Mouse (Mus musculus): ENCODE measurements around the gene Hist1h2bn. TPM values are rescaled to one million over a fixed set of nuclear protein-coding genes. Genes with fewer than 3 reads are reported as not detected.
"Not testable (repeated sequence)": the region's sequence is repeated elsewhere in the genome, so short reads cannot be mapped to it uniquely, and the experiment has no call there.

Hist1h2bn gene
- total RNA-seq, 2 experiments from 2014 or later = 36.1 to 38.9 TPM

GRCm38 (mm10) chr13:21781639-21782038 is 27.7 kb downstream of the Hist1h2bn start:
- DNase-seq = no peak

GRCm38 (mm10) chr13:21782361-21783254 is 28.7 kb downstream of the Hist1h2bn start:
- not testable (repeated sequence) for DNase-seq

- DNase-seq = peak; percentile 42 to 58
Observed at GRCm38 (mm10) chr13:21783255-21783617, 29.3 kb downstream of the Hist1h2bn start, which contains the start of gene Hist1h3i. Hist1h3i (minus strand) TSS chr13:21783370.

GRCm38 (mm10) chr13:21783734-21784161 is 29.8 kb downstream of the Hist1h2bn start:
- peak in 1 of 2 experiments; percentile 30 for DNase-seq

GRCm38 (mm10) chr13:21784311-21784710 is 30.4 kb downstream of the Hist1h2bn start:
- no peak for DNase-seq

- no peak for DNase-seq
Observed at GRCm38 (mm10) chr13:21786189-21786898, 32.4 kb downstream of the Hist1h2bn start.

GRCm38 (mm10) chr13:21786899-21787629 is 33.1 kb downstream of the Hist1h2bn start, which contains the start of the genes Hist1h2an and Hist1h2bp:
Hist1h2an (minus strand) TSS chr13:21787218.
Hist1h2bp (plus strand) TSS chr13:21787461.
- peak; percentile 82 for DNase-seq

- DNase-seq = no peak
Observed at GRCm38 (mm10) chr13:21787760-21788593, 34.1 kb downstream of the Hist1h2bn start.

- no peak for DNase-seq
Observed at GRCm38 (mm10) chr13:21789925-21790324, 36.0 kb downstream of the Hist1h2bn start.

- DNase-seq = peak in 1 of 2 experiments; percentile 12
Observed at GRCm38 (mm10) chr13:21790601-21791283, 36.8 kb downstream of the Hist1h2bn start.

GRCm38 (mm10) chr13:21795584-21795983 is 41.7 kb downstream of the Hist1h2bn start:
- DNase-seq = no peak

GRCm38 (mm10) chr13:21797163-21797562 is 43.2 kb downstream of the Hist1h2bn start:
- not testable (repeated sequence) for DNase-seq

GRCm38 (mm10) chr13:21803058-21803457 is 49.1 kb downstream of the Hist1h2bn start:
- DNase-seq = not testable (repeated sequence)

Small RNA genes within 50 kb of the gene (microRNA-seq; reads per million reads assigned to microRNA genes)
- gene Gm44346 (not detected), gene Gm44357 (not detected), gene Gm44367 (not detected), gene Gm44454 (not detected)

Other genes starting within 250 kb of the Hist1h2bn start
- gene Zkscan8, start 223.0 kb upstream of the Hist1h2bn start, total RNA-seq (2021) = 10 to 100 TPM; 16.9 to 19.2 TPM
- not detected for gene Olfr1366, start 211.3 kb upstream of the Hist1h2bn start, total RNA-seq (2021)
- gene Olfr1535, start 194.2 kb upstream of the Hist1h2bn start, total RNA-seq (2021) = not detected
- gene Olfr1364, start 172.4 kb upstream of the Hist1h2bn start, total RNA-seq (2021) = not detected
- gene Olfr1362, start 140.1 kb upstream of the Hist1h2bn start, total RNA-seq (2021) = not detected
- gene Olfr11, start 111.6 kb upstream of the Hist1h2bn start, total RNA-seq (2021) = not detected
- not detected for gene Olfr1361, start 90.7 kb upstream of the Hist1h2bn start, total RNA-seq (2021)
- gene Olfr1360, start 76.7 kb upstream of the Hist1h2bn start, total RNA-seq (2021) = not detected
- gene Olfr1359, start 56.0 kb upstream of the Hist1h2bn start, total RNA-seq (2021) = not detected
- gene Hist1h2bl, start 38.0 kb upstream of the Hist1h2bn start, total RNA-seq (2021) = 10 to 100 TPM; 60.4 to 64.6 TPM
- 10 to 100 TPM in 1 of 2 experiments, 1 to 10 TPM in 1; 7.6 to 50.2 TPM for gene Hist1h2ai, start 37.7 kb upstream of the Hist1h2bn start, total RNA-seq (2021)
- gene Hist1h3h, start 36.5 kb upstream of the Hist1h2bn start, total RNA-seq (2021) = 10 to 100 TPM; 68.3 to 81.7 TPM
- 10 to 100 TPM; 17.4 to 18.8 TPM for gene Hist1h2bm, start 32.1 kb upstream of the Hist1h2bn start, total RNA-seq (2021)
- gene Hist1h4j, start 19.1 kb upstream of the Hist1h2bn start, total RNA-seq (2021) = 10 to 100 TPM; 11.8 to 14.2 TPM
- gene Hist1h4k, start 3.6 kb upstream of the Hist1h2bn start, total RNA-seq (2021) = 100 to 1,000 TPM; 172 to 183 TPM
- gene Hist1h2ak, start 296 bp upstream of the Hist1h2bn start, total RNA-seq (2021) = 10 to 100 TPM; 18.0 to 19.9 TPM
- gene Hist1h1b, start 26.5 kb downstream of the Hist1h2bn start, total RNA-seq (2021) = 10 to 100 TPM; 26.2 to 28.0 TPM
- 10 to 100 TPM; 61.4 to 73.9 TPM for gene Hist1h3i, start 29.2 kb downstream of the Hist1h2bn start, total RNA-seq (2021)
- 1 to 10 TPM; 7.5 to 9.1 TPM for gene Hist1h2an, start 33.1 kb downstream of the Hist1h2bn start, total RNA-seq (2021)
- gene Hist1h2bp, start 33.3 kb downstream of the Hist1h2bn start, total RNA-seq (2021) = 10 to 100 TPM; 21.9 to 22.1 TPM
- gene Hist1h2bq, start 56.1 kb downstream of the Hist1h2bn start, total RNA-seq (2021) = 10 to 100 TPM; 74.0 to 76.3 TPM
- 10 to 100 TPM; 24.0 to 56.4 TPM for gene Hist1h2ao, start 56.3 kb downstream of the Hist1h2bn start, total RNA-seq (2021)
- gene Hist1h4m, start 57.6 kb downstream of the Hist1h2bn start, total RNA-seq (2021) = 100 to 1,000 TPM; 215 to 270 TPM
- gene Hist1h4n, start 78.1 kb downstream of the Hist1h2bn start, total RNA-seq (2021) = 100 to 1,000 TPM in 1 of 2 experiments, 10 to 100 TPM in 1; 56.0 to 125 TPM
- gene Hist1h2ap, start 79.4 kb downstream of the Hist1h2bn start, total RNA-seq (2021) = 10 to 100 TPM; 48.2 to 72.9 TPM
- 10 to 100 TPM; 72.5 to 76.9 TPM for gene Hist1h2br, start 79.6 kb downstream of the Hist1h2bn start, total RNA-seq (2021)
- gene Zfp184, start 191.0 kb downstream of the Hist1h2bn start, total RNA-seq (2021) = 1 to 10 TPM; 1.5 to 1.6 TPM
- not detected for gene Pom121l2, start 227.1 kb downstream of the Hist1h2bn start, total RNA-seq (2021)

Measured in adrenal gland, postnatal 36 days (tissue).